Mouse (Mus musculus): Measurements from ENCODE around the gene Pknox2.

GRCm38 (mm10) chr9:36876313-36876712, 270.9 kb downstream of the Pknox2 start:
- TF ChIP-seq CTCF (IDR thresholded peaks at IDR 0.05; ENCODE audit: low read depth) (no peak), EP300 (IDR thresholded peaks at IDR 0.05; ENCODE audit: low read depth) (no peak)

Data from liver, postnatal 0 days (tissue).